Mouse (Mus musculus): Measurements from ENCODE around the gene Baiap2. TPM values are rescaled to one million over a fixed set of nuclear protein-coding genes. Genes with fewer than 3 reads are reported as not detected.

Baiap2 gene
- total and polyA plus RNA-seq, 2 experiments, result 11.6 to 45.6 TPM

GRCm38 (mm10) chr11:119933142-119933541 lies 9.4 kb upstream of the Baiap2 start:
- Histone ChIP-seq H3K27me3 (ENCODE audit: control insufficient read depth, insufficient read depth, low read length) (no peaks in the 10 kb centered on the region), H3K27ac (replicated peaks; ENCODE audit: insufficient read depth, low read depth, low read length) (no peak overlapping the region), H3K9ac (ENCODE audit: low read depth, low read length) (no peak overlapping the region), H3K79me2 (ENCODE audit: control insufficient read depth, insufficient read depth, low read length) (no peaks in the 10 kb centered on the region), H3K4me3 (ENCODE audit: insufficient read depth, low read depth, low read length) (no peak overlapping the region), H3K36me3 (ENCODE audit: control insufficient read depth, insufficient read depth, low read length) (no peaks in the 10 kb centered on the region), H3K4me1 (ENCODE audit: control insufficient read depth, insufficient read depth, low read length) (peaks cover 23% of the 10 kb centered on the region)
- no peak for DNase-seq (ENCODE audit: extremely low read depth, low read depth, low spot score)
- TF ChIP-seq POLR2A (IDR thresholded peaks at IDR 0.05; ENCODE audit: extremely low read depth, insufficient read depth, low read length) (no peak), CTCF (IDR thresholded peaks at IDR 0.05; ENCODE audit: low read depth, low read length) (no peak)
- WGBS, result 72% methylated on average over 4 of the region's 4 CpGs

- TF ChIP-seq POLR2A (IDR thresholded peaks at IDR 0.05; ENCODE audit: extremely low read depth, insufficient read depth, low read length), result no peak
- TF ChIP-seq CTCF (IDR thresholded peaks at IDR 0.05; ENCODE audit: low read depth, low read length), result no peak
- H3K79me2 ChIP-seq (ENCODE audit: control insufficient read depth, insufficient read depth, low read length), result no peaks in the 10 kb centered on the region
- H3K27me3 ChIP-seq (ENCODE audit: control insufficient read depth, insufficient read depth, low read length), result no peaks in the 10 kb centered on the region
- peaks cover 29% of the 10 kb centered on the region for H3K4me1 ChIP-seq (ENCODE audit: control insufficient read depth, insufficient read depth, low read length)
- no peak overlapping the region for H3K4me3 ChIP-seq (ENCODE audit: insufficient read depth, low read depth, low read length)
- no peak overlapping the region for H3K9ac ChIP-seq (ENCODE audit: low read depth, low read length)
- WGBS, result 90% methylated on average over 8 of the region's 8 CpGs
- no peaks in the 10 kb centered on the region for H3K36me3 ChIP-seq (ENCODE audit: control insufficient read depth, insufficient read depth, low read length)
- DNase-seq (ENCODE audit: extremely low read depth, low read depth, low spot score), result no peak
- no peak overlapping the region for H3K27ac ChIP-seq (replicated peaks; ENCODE audit: insufficient read depth, low read depth, low read length)
Measured at GRCm38 (mm10) chr11:119933819-119934583, 8.6 kb upstream of the Baiap2 start.

- TF ChIP-seq CTCF (IDR thresholded peaks at IDR 0.05; ENCODE audit: low read depth, low read length) (no peak), POLR2A (IDR thresholded peaks at IDR 0.05; ENCODE audit: extremely low read depth, insufficient read depth, low read length) (no peak)
- 81% methylated on average over 8 of the region's 8 CpGs for WGBS
- no peaks in the 10 kb centered on the region for H3K79me2 ChIP-seq (ENCODE audit: control insufficient read depth, insufficient read depth, low read length)
Measured at GRCm38 (mm10) chr11:119934773-119935172, 7.8 kb upstream of the Baiap2 start.

GRCm38 (mm10) chr11:119935457-119935856 lies 7.1 kb upstream of the Baiap2 start:
- Histone ChIP-seq H3K27me3 (ENCODE audit: control insufficient read depth, insufficient read depth, low read length) (no peaks in the 10 kb centered on the region), H3K9ac (ENCODE audit: low read depth, low read length) (no peak overlapping the region), H3K4me3 (ENCODE audit: insufficient read depth, low read depth, low read length) (no peak overlapping the region), H3K79me2 (ENCODE audit: control insufficient read depth, insufficient read depth, low read length) (no peaks in the 10 kb centered on the region), H3K36me3 (ENCODE audit: control insufficient read depth, insufficient read depth, low read length) (no peaks in the 10 kb centered on the region), H3K4me1 (ENCODE audit: control insufficient read depth, insufficient read depth, low read length) (peaks cover 37% of the 10 kb centered on the region), H3K27ac (replicated peaks; ENCODE audit: insufficient read depth, low read depth, low read length) (no peak overlapping the region)
- TF ChIP-seq CTCF (IDR thresholded peaks at IDR 0.05; ENCODE audit: low read depth, low read length), result peak; percentile 81
- TF ChIP-seq POLR2A (IDR thresholded peaks at IDR 0.05; ENCODE audit: extremely low read depth, insufficient read depth, low read length), result no peak
- DNase-seq (ENCODE audit: extremely low read depth, low read depth, low spot score), result peak; percentile 37
- WGBS, result 55% methylated on average over 6 of the region's 6 CpGs

More at GRCm38 (mm10) chr11:119934773-119935172, 7.8 kb upstream of the Baiap2 start:
- no peaks in the 10 kb centered on the region for H3K36me3 ChIP-seq (ENCODE audit: control insufficient read depth, insufficient read depth, low read length)
- DNase-seq (ENCODE audit: extremely low read depth, low read depth, low spot score), result no peak
- H3K27ac ChIP-seq (replicated peaks; ENCODE audit: insufficient read depth, low read depth, low read length), result no peak overlapping the region
- H3K9ac ChIP-seq (ENCODE audit: low read depth, low read length), result no peak overlapping the region
- peaks cover 36% of the 10 kb centered on the region for H3K4me1 ChIP-seq (ENCODE audit: control insufficient read depth, insufficient read depth, low read length)
- no peaks in the 10 kb centered on the region for H3K27me3 ChIP-seq (ENCODE audit: control insufficient read depth, insufficient read depth, low read length)
- no peak overlapping the region for H3K4me3 ChIP-seq (ENCODE audit: insufficient read depth, low read depth, low read length)

- H3K4me1 ChIP-seq (ENCODE audit: control insufficient read depth, insufficient read depth, low read length), result peaks cover 37% of the 10 kb centered on the region
- DNase-seq (ENCODE audit: extremely low read depth, low read depth, low spot score), result peak; percentile 89
- no peaks in the 10 kb centered on the region for H3K27me3 ChIP-seq (ENCODE audit: control insufficient read depth, insufficient read depth, low read length)
- WGBS, result 40% methylated on average over 2 of the region's 2 CpGs
- H3K9ac ChIP-seq (ENCODE audit: low read depth, low read length), result no peak overlapping the region
- no peaks in the 10 kb centered on the region for H3K36me3 ChIP-seq (ENCODE audit: control insufficient read depth, insufficient read depth, low read length)
- H3K27ac ChIP-seq (replicated peaks; ENCODE audit: insufficient read depth, low read depth, low read length), result peak overlapping the region; percentile 60
- H3K4me3 ChIP-seq (ENCODE audit: insufficient read depth, low read depth, low read length), result no peak overlapping the region
- TF ChIP-seq CTCF (IDR thresholded peaks at IDR 0.05; ENCODE audit: low read depth, low read length) (no peak; the same call in 1 of the 2 replicates), POLR2A (IDR thresholded peaks at IDR 0.05; ENCODE audit: extremely low read depth, insufficient read depth, low read length) (no peak)
- no peaks in the 10 kb centered on the region for H3K79me2 ChIP-seq (ENCODE audit: control insufficient read depth, insufficient read depth, low read length)
Measured at GRCm38 (mm10) chr11:119936456-119936855, 6.1 kb upstream of the Baiap2 start.

- H3K27ac ChIP-seq (replicated peaks; ENCODE audit: insufficient read depth, low read depth, low read length), result peak overlapping the region; percentile 60
- DNase-seq (ENCODE audit: extremely low read depth, low read depth, low spot score), result no peak
- no peak overlapping the region for H3K4me3 ChIP-seq (ENCODE audit: insufficient read depth, low read depth, low read length)
- peak overlapping the region; percentile 24; the same call in 1 of the 2 replicates for H3K9ac ChIP-seq (ENCODE audit: low read depth, low read length)
- H3K4me1 ChIP-seq (ENCODE audit: control insufficient read depth, insufficient read depth, low read length), result peaks cover 37% of the 10 kb centered on the region
- TF ChIP-seq CTCF (IDR thresholded peaks at IDR 0.05; ENCODE audit: low read depth, low read length), result no peak
- TF ChIP-seq POLR2A (IDR thresholded peaks at IDR 0.05; ENCODE audit: extremely low read depth, insufficient read depth, low read length), result no peak
- no peaks in the 10 kb centered on the region for H3K79me2 ChIP-seq (ENCODE audit: control insufficient read depth, insufficient read depth, low read length)
- 44% methylated on average over 12 of the region's 12 CpGs for WGBS
- H3K36me3 ChIP-seq (ENCODE audit: control insufficient read depth, insufficient read depth, low read length), result no peaks in the 10 kb centered on the region
- no peaks in the 10 kb centered on the region for H3K27me3 ChIP-seq (ENCODE audit: control insufficient read depth, insufficient read depth, low read length)
Measured at GRCm38 (mm10) chr11:119937216-119937615, 5.3 kb upstream of the Baiap2 start.
